Mouse (Mus musculus) gastrocnemius, postnatal 36 days (tissue): Measurements from ENCODE around the gene Cox7a1. TPM values are rescaled to one million over a fixed set of nuclear protein-coding genes. Genes with fewer than 3 reads are reported as not detected.

ENCODE experiments used
- total RNA-seq, 2 experiments: library from RNA; stranded (reverse); gene quantifications; 2 replicates each; pipeline ENCODE4 v1.2.3; 2021

The Cox7a1 gene
- total RNA-seq, 2 experiments from 2014 or later, result 976 to 1,017 TPM

Other genes with a start within 250 kb of the Cox7a1 start
- gene Zfp74, start 230.1 kb upstream of the Cox7a1 start, total RNA-seq, result 1 to 10 TPM; 4.8 to 5.5 TPM
- 10 to 100 TPM; 15.4 to 18.7 TPM for gene Zfp568, start 200.2 kb upstream of the Cox7a1 start, total RNA-seq
- 1 to 10 TPM; 1.6 to 1.9 TPM for gene Zfp14, start 132.8 kb upstream of the Cox7a1 start, total RNA-seq
- 1 to 10 TPM; 1.4 to 1.7 TPM for gene Zfp82, start 111.2 kb upstream of the Cox7a1 start, total RNA-seq
- gene Gm26920, start 93.7 kb upstream of the Cox7a1 start, total RNA-seq, result not detected
- 1 to 10 TPM; 1.8 to 2.9 TPM for gene Zfp566, start 93.6 kb upstream of the Cox7a1 start, total RNA-seq
- 10 to 100 TPM; 25.9 to 28.9 TPM for gene Zfp260, start 89.4 kb upstream of the Cox7a1 start, total RNA-seq
- under 1 TPM; 0.59 to 0.99 TPM for gene Zfp382, start 62.2 kb upstream of the Cox7a1 start, total RNA-seq
- gene Zfp146, start 14.4 kb upstream of the Cox7a1 start, total RNA-seq, result 10 to 100 TPM; 19.2 to 23.6 TPM
- 100 to 1,000 TPM; 188 to 196 TPM for gene Capns1, start 14.7 kb downstream of the Cox7a1 start, total RNA-seq
- 10 to 100 TPM; 53.9 to 58.8 TPM for gene Polr2i, start 47.8 kb downstream of the Cox7a1 start, total RNA-seq
- gene Tbcb, start 48.1 kb downstream of the Cox7a1 start, total RNA-seq, result 10 to 100 TPM; 29.9 to 30.0 TPM
- gene Ovol3, start 51.6 kb downstream of the Cox7a1 start, total RNA-seq, result not detected
- gene Thap8, start 96.0 kb downstream of the Cox7a1 start, total RNA-seq, result under 1 TPM in 1 of 2 experiments, not detected in 1; 0.25 TPM
- 1 to 10 TPM; 2.2 to 2.7 TPM for gene Wdr62, start 96.3 kb downstream of the Cox7a1 start, total RNA-seq
- 1 to 10 TPM; 4.5 to 5.6 TPM for gene Clip3, start 107.6 kb downstream of the Cox7a1 start, total RNA-seq
- 10 to 100 TPM; 18.3 to 18.4 TPM for gene Alkbh6, start 124.6 kb downstream of the Cox7a1 start, total RNA-seq
- 1 to 10 TPM in 1 of 2 experiments, not detected in 1; 1.9 TPM for gene Syne4, start 130.7 kb downstream of the Cox7a1 start, total RNA-seq
- under 1 TPM; 0.48 to 0.72 TPM for gene E130208F15Rik, start 137.6 kb downstream of the Cox7a1 start, total RNA-seq
- 1 to 10 TPM; 6.9 to 7.3 TPM for gene Sdhaf1, start 139.8 kb downstream of the Cox7a1 start, total RNA-seq
- 1 to 10 TPM; 2.9 to 3.2 TPM for gene Lrfn3, start 178.6 kb downstream of the Cox7a1 start, total RNA-seq
- gene Tyrobp, start 229.6 kb downstream of the Cox7a1 start, total RNA-seq, result 1 to 10 TPM; 2.9 to 5.7 TPM
- under 1 TPM in 1 of 2 experiments, not detected in 1; 0.86 TPM for gene Hcst, start 235.7 kb downstream of the Cox7a1 start, total RNA-seq
- under 1 TPM; 0.12 to 0.20 TPM for gene Nfkbid, start 237.6 kb downstream of the Cox7a1 start, total RNA-seq